Mouse (Mus musculus) right cerebral cortex, postnatal 10 days (tissue): ENCODE measurements around the gene Fam205a3.
"Not testable (repeated sequence)": the region's sequence is repeated elsewhere in the genome, so short reads cannot be mapped to it uniquely, and the experiment has no call there.

Source experiments
- DNase-seq, 2 experiments: peaks; one replicate each; pipeline ENCODE4 v3.0.0; 2021; ENCODE audit warnings: low spot score in 2 of 2

Fam205a3 gene

DNA sequence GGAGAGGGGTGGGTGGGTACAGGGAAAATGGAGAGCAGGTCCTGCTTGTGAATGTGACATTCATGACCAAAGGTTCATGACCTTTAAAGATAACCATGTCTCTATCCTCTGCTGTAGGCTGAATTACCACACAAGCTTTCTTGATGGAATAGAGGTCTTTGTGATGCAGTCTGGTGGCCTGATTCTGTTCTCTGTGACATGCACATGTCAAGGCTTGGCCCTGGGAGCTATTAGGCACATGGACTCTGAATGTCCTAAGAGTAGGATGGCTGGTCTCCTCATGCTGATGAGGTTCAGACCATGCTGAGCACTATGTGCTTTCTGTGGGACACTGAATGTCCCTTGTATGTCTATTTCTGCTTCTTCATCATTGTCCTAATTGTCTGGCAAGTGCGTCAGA, at the start of gene Fam205a3:
TSS of gene Fam205a3 (plus strand) at position 301 of the 400 bp plus-strand sequence.
- DNase-seq = not testable (repeated sequence)

DNA sequence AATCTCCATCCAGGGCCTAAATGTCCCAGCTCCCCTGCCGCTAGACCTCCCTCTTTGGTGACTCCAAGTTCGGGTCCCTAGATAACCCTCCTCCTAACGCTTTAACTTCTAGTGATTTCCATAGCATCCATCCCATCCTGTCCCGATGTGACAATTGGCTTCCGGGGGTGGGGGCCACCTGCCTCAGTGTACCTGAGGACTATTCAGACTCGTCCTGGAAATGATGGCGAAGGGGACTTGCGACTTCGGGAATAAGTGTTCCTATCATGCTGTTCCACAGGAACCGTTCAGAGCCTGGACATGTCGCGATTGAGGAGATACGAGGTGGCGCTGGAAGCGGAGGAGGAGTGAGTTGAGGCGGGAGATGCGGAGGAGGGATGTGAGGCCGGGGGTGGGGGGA, 24.2 kb upstream of the Fam205a3 start, which contains the start of gene Gm21953:
TSS of gene Gm21953 (plus strand) at position 301 of the 400 bp plus-strand sequence.
- not testable (repeated sequence) for DNase-seq
